Mouse (Mus musculus): ENCODE measurements around the gene Nudt8. TPM values are rescaled to one million over a fixed set of nuclear protein-coding genes. Genes with fewer than 3 reads are reported as not detected.
A peak's percentile ranks its signal among the peaks of the same experiment; 100 is the strongest.

The Nudt8 gene
- 36.9 TPM for polyA plus RNA-seq (2012; fragmentation: generic; extraction: Trizol)

DNA sequence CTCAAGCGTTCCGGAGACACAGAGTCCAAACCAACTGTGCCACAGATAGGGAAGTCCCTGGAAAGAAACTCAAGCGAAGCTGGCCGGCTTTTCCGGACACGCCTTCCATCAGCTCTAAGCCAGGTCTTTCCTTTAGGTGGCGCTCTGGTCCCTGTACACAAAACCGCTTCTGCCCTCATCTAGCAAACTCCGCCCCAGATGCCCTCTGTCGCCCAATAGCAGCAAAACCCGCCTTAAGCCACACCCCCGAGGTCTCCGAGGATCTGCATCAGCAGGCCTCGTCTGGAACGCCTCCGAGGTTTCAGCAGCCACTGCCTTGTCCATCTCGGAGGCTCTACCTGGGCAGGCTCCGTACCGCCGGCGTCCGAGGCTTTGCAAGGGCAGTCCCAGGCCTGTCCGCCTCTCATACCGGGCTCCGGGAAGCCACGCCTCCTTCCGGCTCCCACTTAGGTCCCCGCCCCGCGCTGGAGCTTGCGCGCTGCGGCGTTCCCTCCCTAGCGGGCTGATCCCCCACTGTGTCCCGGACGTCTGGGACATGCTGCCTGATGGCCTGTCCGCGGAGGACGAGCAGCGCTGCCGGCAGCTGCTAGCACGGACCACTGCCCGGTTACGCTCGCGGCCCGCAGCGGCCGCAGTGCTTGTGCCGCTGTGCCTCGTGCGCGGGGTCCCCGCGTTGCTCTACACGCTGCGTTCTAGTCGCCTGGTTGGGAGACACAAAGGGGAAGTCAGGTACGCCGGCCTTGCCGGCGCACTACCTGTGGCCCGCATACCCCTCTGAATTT lies at the start of gene Nudt8, which contains the start of gene Gm49405:
Gene Nudt8, plus strand, starts transcription at position 462 of the 782 bp plus-strand sequence.
Gene Gm49405, plus strand, starts transcription at position 508 of the 782 bp plus-strand sequence.
- Histone ChIP-seq H3K36me3 (ENCODE audit: control insufficient read depth, insufficient read depth) (peaks cover under 1% of the 10 kb centered on the region), H3K4me3 (peak within 1 kb of the TSS; percentile 35), H3K79me2 (ENCODE audit: control insufficient read depth, insufficient read depth) (no peaks in the 10 kb centered on the region), H3K4me2 (ENCODE audit: low read depth) (peak within 1 kb of the TSS; percentile 87), H3K27me3 (ENCODE audit: control insufficient read depth, insufficient read depth, insufficient read length) (no peaks in the 10 kb centered on the region), H3ac (ENCODE audit: control insufficient read depth, insufficient read length) (peak within 1 kb of the TSS; percentile 21)
- TF ChIP-seq POLR2A (IDR thresholded peaks at IDR 0.05; ENCODE audit: insufficient read length, low read depth) (peak; percentile 99), USF1 (IDR thresholded peaks at IDR 0.05; ENCODE audit: low read depth) (no peak), MAX (IDR thresholded peaks at IDR 0.05; ENCODE audit: low read depth) (no peak), MYOG (IDR thresholded peaks at IDR 0.05; ENCODE audit: control insufficient read depth in 1 of 3, insufficient read depth in 1 of 3, insufficient read length in 2 of 3, low read depth in 2 of 3) (peak in 2 of 3 experiments; percentile 59 to 66), TCF12 (IDR thresholded peaks at IDR 0.05; ENCODE audit: insufficient read depth, poor library complexity, severe bottlenecking) (no peak), POLR2AphosphoS2 (IDR thresholded peaks at IDR 0.05; ENCODE audit: insufficient read length, low read depth) (peak; percentile 96), CEBPB (IDR thresholded peaks at IDR 0.05; ENCODE audit: insufficient read depth, poor library complexity, severe bottlenecking) (no peak), SRF (IDR thresholded peaks at IDR 0.05; ENCODE audit: control insufficient read depth, insufficient read length, low read depth) (no peak), TCF3 (IDR thresholded peaks at IDR 0.05; ENCODE audit: insufficient read length, low read depth) (no peak), REST (IDR thresholded peaks at IDR 0.05; ENCODE audit: insufficient read depth, insufficient read length) (no peak), MYOD1 (IDR thresholded peaks at IDR 0.05; ENCODE audit: control insufficient read depth in 1 of 3, insufficient read length in 2 of 3, low read depth in 2 of 3) (peak in 1 of 3 experiments; percentile 80), E2F4 (IDR thresholded peaks at IDR 0.05; ENCODE audit: insufficient read depth) (no peak)

DNA sequence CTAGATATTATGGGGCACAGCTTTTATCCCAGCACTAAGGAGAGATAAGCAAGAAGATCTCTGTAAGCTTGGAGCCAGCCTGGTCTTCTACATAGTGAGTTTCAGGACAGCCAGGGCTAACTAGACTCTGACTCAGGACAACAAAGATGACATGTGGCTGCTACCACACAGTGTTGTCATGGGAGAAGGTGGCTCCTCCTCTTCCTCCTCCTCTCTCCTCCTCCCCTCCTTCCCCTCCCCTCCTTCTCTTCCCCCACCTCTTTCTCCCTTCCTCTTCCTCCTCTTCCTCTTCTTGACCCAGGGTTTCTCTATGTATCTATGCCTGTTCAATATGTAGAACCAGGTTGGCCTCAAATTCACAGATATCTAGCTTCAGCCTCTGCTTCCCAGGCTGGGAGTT lies 48.9 kb upstream of the Nudt8 start:
- Histone ChIP-seq H3K79me2 (ENCODE audit: control insufficient read depth, insufficient read depth) (no peaks in the 10 kb centered on the region), H3K4me2 (ENCODE audit: low read depth) (no peak overlapping the region), H3K27me3 (ENCODE audit: control insufficient read depth, insufficient read depth, insufficient read length) (no peaks in the 10 kb centered on the region), H3K4me3 (no peak overlapping the region), H3ac (ENCODE audit: control insufficient read depth, insufficient read length) (no peak overlapping the region), H3K36me3 (ENCODE audit: control insufficient read depth, insufficient read depth) (no peaks in the 10 kb centered on the region)
- TF ChIP-seq TCF12 (IDR thresholded peaks at IDR 0.05; ENCODE audit: insufficient read depth, poor library complexity, severe bottlenecking) (no peak), E2F4 (IDR thresholded peaks at IDR 0.05; ENCODE audit: insufficient read depth) (no peak), REST (IDR thresholded peaks at IDR 0.05; ENCODE audit: insufficient read depth, insufficient read length) (no peak), MYOD1 (IDR thresholded peaks at IDR 0.05; ENCODE audit: control insufficient read depth in 1 of 3, insufficient read length in 2 of 3, low read depth in 2 of 3) (no peak)

DNA sequence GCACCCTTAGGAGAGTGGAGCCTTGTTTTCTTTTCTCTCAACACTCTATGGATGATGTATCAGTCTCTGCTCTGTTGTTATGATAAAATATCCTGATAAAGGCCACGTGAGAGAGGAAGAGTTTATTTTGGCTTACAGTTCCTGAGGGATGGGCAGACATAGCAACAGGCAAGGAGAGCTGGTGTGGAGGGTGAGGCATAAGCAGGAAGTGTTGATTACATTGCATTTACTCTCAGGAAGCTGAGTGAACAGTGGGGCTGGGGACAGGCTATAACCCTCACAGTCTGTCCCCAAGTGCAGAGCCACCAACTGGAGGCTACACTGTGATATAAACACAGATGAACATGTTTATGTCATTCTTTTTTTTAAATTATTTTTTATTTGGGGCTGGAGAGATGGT lies 48.3 kb upstream of the Nudt8 start:
- Histone ChIP-seq H3K36me3 (ENCODE audit: control insufficient read depth, insufficient read depth) (no peaks in the 10 kb centered on the region), H3K79me2 (ENCODE audit: control insufficient read depth, insufficient read depth) (no peaks in the 10 kb centered on the region), H3ac (ENCODE audit: control insufficient read depth, insufficient read length) (no peak overlapping the region), H3K27me3 (ENCODE audit: control insufficient read depth, insufficient read depth, insufficient read length) (no peaks in the 10 kb centered on the region), H3K4me2 (ENCODE audit: low read depth) (no peak overlapping the region), H3K4me3 (no peak overlapping the region)
- TF ChIP-seq E2F4 (IDR thresholded peaks at IDR 0.05; ENCODE audit: insufficient read depth) (no peak), TCF12 (IDR thresholded peaks at IDR 0.05; ENCODE audit: insufficient read depth, poor library complexity, severe bottlenecking) (no peak), SRF (IDR thresholded peaks at IDR 0.05; ENCODE audit: control insufficient read depth, insufficient read length, low read depth) (no peak), REST (IDR thresholded peaks at IDR 0.05; ENCODE audit: insufficient read depth, insufficient read length) (no peak), USF1 (IDR thresholded peaks at IDR 0.05; ENCODE audit: low read depth) (no peak), CEBPB (IDR thresholded peaks at IDR 0.05; ENCODE audit: insufficient read depth, poor library complexity, severe bottlenecking) (no peak), MAX (IDR thresholded peaks at IDR 0.05; ENCODE audit: low read depth) (no peak), POLR2AphosphoS2 (IDR thresholded peaks at IDR 0.05; ENCODE audit: insufficient read length, low read depth) (no peak)

DNA sequence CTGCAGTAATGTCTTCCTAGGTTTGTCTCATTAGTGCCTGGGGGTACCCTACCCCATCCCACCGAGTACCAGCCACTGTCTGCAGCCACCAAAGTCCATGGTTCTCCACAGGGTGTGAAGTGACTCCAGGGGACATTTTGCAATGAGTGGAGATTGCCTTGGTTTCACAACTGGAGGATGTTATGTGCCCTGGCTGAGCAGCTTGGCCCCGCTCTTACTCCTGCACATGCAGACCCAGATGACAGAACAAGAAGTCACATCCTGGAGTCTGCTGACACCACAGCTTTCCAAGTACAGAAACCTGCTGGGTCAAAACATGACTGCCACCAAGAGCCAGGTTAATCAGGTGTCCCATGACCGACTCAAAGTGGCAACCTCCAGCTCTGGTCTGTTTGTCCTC lies 45.3 kb upstream of the Nudt8 start:
- H3ac ChIP-seq (ENCODE audit: control insufficient read depth, insufficient read length), result no peak overlapping the region
- no peak for TF ChIP-seq TCF3 (IDR thresholded peaks at IDR 0.05; ENCODE audit: insufficient read length, low read depth)
- TF ChIP-seq REST (IDR thresholded peaks at IDR 0.05; ENCODE audit: insufficient read depth, insufficient read length), result no peak
- TF ChIP-seq MYOD1 (IDR thresholded peaks at IDR 0.05; ENCODE audit: control insufficient read depth in 1 of 3, insufficient read length in 2 of 3, low read depth in 2 of 3), result no peak
- no peak for TF ChIP-seq USF1 (IDR thresholded peaks at IDR 0.05; ENCODE audit: low read depth)
- no peak for TF ChIP-seq POLR2AphosphoS2 (IDR thresholded peaks at IDR 0.05; ENCODE audit: insufficient read length, low read depth)
- no peak for TF ChIP-seq MAX (IDR thresholded peaks at IDR 0.05; ENCODE audit: low read depth)
- no peak for TF ChIP-seq E2F4 (IDR thresholded peaks at IDR 0.05; ENCODE audit: insufficient read depth)
- TF ChIP-seq CEBPB (IDR thresholded peaks at IDR 0.05; ENCODE audit: insufficient read depth, poor library complexity, severe bottlenecking), result no peak
- TF ChIP-seq TCF12 (IDR thresholded peaks at IDR 0.05; ENCODE audit: insufficient read depth, poor library complexity, severe bottlenecking), result no peak
- TF ChIP-seq MYOG (IDR thresholded peaks at IDR 0.05; ENCODE audit: control insufficient read depth in 1 of 3, insufficient read depth in 1 of 3, insufficient read length in 2 of 3, low read depth in 2 of 3), result no peak
- no peak for TF ChIP-seq SRF (IDR thresholded peaks at IDR 0.05; ENCODE audit: control insufficient read depth, insufficient read length, low read depth)
- no peak for TF ChIP-seq POLR2A (IDR thresholded peaks at IDR 0.05; ENCODE audit: insufficient read length, low read depth)
- H3K4me3 ChIP-seq, result no peak overlapping the region
- no peaks in the 10 kb centered on the region for H3K79me2 ChIP-seq (ENCODE audit: control insufficient read depth, insufficient read depth)
- H3K27me3 ChIP-seq (ENCODE audit: control insufficient read depth, insufficient read depth, insufficient read length), result no peaks in the 10 kb centered on the region
- H3K4me2 ChIP-seq (ENCODE audit: low read depth), result no peak overlapping the region
- H3K36me3 ChIP-seq (ENCODE audit: control insufficient read depth, insufficient read depth), result no peaks in the 10 kb centered on the region
